Mouse (Mus musculus) kidney, adult 2 months (tissue): ENCODE measurements around the gene Cryba1.

ENCODE experiments used
- CTCF ChIP-seq: fragments of 200-500 bp; conservative IDR thresholded peaks from 2 replicates; pipeline ENCODE4 v1.5.1; 2011; ENCODE audit warnings: low read depth, mild to moderate bottlenecking, control low read depth, low read length, moderate library complexity, mixed read lengths; ENCODE audit not compliant: insufficient read depth, insufficient read length
- POLR2A ChIP-seq: fragments of 200-500 bp; IDR thresholded peaks from one replicate; pipeline ENCODE4 v1.6.1; 2011; ENCODE audit warnings: low read depth, low read length, control low read depth

GRCm38 (mm10) chr11:77743966-77744365 lies 18.9 kb upstream of the Cryba1 start:
- peak; percentile 83 for TF ChIP-seq CTCF
- no peak for TF ChIP-seq POLR2A
